Mouse (Mus musculus): ENCODE data around the gene 2010109A12Rik.

Gene 2010109A12Rik

GRCm38 (mm10) chr5:93206109-93207005 lies at the start of gene 2010109A12Rik, which contains the start of gene Ccni:
Gene 2010109A12Rik (plus strand): TSS chr5:93206518.
Gene Ccni (minus strand): TSS chr5:93206495.
- DNase-seq: peak; percentile 95

DNA sequence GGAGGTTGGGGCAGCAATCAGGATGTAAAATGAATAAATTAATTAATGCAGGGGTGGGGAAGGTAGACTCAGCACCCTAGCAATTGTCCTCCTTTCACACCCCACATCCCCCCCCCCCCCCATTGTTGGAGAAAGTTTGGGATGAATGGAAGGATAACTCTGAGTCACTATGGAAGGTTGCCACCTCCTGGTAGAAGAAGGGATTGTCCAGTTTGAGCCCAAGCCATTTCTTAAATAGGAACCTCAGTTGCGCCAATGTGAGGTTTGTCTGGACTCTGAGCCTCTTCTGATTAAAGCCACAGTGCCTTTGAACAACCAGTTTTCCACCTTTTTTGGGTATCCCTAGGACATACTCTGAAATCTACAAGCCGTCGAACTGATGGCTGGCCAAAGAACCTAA lies 42.8 kb upstream of the 2010109A12Rik start:
- DNase-seq: peak; percentile 41

GRCm38 (mm10) chr5:93167919-93168516 lies 38.3 kb upstream of the 2010109A12Rik start:
- no peak for DNase-seq

- DNase-seq: no peak
These were observed 37.7 kb upstream of the 2010109A12Rik start for GRCm38 (mm10) chr5:93168654-93169053.

GRCm38 (mm10) chr5:93171420-93171819 lies 34.9 kb upstream of the 2010109A12Rik start:
- DNase-seq: no peak

GRCm38 (mm10) chr5:93172536-93172935 lies 33.8 kb upstream of the 2010109A12Rik start:
- no peak for DNase-seq

DNA sequence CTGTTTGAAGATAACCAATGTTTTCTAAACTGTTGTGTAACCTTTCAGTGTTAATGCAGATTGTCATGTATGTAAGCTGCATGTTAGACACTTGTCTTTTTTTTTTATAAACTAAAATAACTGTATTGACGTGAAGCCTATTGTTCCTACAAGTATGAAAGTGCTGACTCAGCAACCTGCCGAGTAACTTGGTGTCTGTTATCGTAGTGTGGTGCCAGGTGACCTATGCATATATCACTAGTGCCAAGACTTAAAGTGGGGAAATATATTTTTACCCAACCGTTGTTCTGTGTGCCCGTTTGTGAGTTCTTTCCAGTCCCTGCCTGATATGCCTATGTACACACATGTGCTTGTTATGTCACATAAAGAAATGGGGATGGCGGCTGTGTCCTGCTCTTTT lies 31.6 kb upstream of the 2010109A12Rik start:
- no peak for DNase-seq

DNA sequence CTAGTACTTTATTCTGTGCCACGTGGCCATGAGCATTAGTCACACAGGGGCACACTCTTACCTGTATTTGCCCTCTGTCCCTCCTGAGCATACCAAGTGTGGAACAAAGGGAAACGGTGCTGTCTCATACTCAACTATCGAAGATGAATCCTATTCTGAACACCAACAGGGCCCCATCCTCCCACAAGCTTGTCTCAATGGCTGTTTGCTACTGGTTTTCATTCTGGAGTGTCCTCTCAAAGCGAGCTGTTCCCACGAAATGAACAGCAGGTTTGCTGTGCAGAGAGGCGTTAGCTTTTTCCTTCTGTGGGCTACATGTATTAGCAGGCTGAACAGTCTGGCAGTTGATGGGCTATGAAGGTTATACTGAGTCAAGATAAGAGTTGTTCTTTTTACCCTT lies 27.7 kb upstream of the 2010109A12Rik start:
- no peak for DNase-seq

GRCm38 (mm10) chr5:93180252-93180651 lies 26.1 kb upstream of the 2010109A12Rik start:
- no peak for DNase-seq

DNA sequence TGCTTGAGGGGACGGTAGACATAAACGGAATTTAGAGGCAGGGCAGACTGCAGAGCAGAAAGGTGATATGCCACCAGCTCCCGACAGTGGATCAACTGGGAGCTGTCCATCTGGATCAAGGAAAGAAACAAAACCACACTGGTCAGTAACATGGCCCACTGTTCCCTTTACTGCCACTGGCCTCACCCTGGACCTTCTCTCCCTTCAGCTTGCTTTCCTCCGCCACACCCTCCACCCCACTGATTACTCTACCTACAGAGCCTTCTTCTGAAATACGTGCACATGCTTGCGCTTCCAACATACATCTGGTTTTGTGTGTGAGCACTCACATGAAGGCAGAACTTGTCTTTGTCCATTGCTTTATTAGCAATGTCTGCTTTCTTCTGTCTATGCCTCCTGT lies 23.0 kb upstream of the 2010109A12Rik start:
- DNase-seq: no peak

DNA sequence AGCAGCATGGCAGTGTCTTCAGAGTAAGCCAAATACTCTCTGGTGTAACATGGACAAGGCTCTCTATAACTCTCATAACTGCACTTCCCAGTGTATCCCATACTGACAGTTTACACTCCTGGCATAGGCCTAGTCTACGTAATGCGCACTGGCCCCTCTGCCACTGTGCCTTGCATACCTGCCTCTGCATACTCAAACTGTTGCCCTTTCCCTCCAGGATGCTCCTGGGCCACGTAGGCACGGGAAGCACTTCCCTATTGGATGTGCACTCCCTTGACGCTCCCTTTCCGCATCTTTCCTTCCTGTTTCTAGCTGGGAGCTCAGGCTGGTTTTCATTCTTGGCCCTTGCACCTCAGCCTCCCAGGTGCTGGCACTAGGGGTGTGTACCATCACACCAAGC lies 21.8 kb upstream of the 2010109A12Rik start:
- DNase-seq: no peak

- no peak for DNase-seq
These were observed 16.7 kb upstream of the 2010109A12Rik start for GRCm38 (mm10) chr5:93189607-93190006.

DNA sequence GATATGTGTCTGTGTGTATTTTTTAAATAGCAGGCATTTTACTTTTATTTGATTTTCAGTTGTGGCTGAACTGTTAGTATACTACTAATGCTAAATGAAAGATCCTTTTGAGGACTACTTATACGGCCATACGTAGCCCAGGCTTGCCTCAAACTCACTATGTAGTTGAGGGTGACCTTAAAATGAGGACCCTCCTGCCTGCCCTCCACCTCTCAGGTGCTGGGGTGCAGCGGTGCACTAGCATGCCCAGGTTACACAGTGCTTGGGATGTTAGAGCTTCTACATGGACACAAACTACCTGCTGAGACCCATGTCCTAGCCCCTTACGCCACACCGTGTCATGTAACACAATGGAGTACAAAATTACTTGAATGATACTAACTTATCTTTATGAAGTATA lies 15.9 kb upstream of the 2010109A12Rik start:
- no peak for DNase-seq

GRCm38 (mm10) chr5:93198232-93198631 lies 8.1 kb upstream of the 2010109A12Rik start:
- DNase-seq: no peak

- DNase-seq: no peak
These were observed 5.1 kb upstream of the 2010109A12Rik start for GRCm38 (mm10) chr5:93201181-93201580.

GRCm38 (mm10) chr5:93205371-93206108 lies 778 bp upstream of the 2010109A12Rik start:
- peak; percentile 64 for DNase-seq

DNA sequence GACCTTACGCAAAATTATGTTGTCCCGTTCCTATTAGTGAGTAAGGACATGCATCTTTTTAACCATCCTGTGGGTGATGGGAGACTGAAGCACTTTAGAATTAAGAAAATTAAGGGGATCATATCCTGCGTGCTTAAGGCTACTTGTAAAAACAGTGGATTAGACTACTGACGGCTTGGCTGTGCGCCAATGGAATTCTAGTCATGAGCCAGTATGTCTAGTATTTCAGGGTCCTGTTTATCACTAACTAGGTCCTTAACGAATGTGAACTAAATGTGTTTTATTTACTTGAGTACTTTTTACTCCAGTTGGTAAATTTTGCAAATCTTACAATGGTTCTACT lies 659 bp downstream of the 2010109A12Rik start:
- peak; percentile 30 for DNase-seq

DNA sequence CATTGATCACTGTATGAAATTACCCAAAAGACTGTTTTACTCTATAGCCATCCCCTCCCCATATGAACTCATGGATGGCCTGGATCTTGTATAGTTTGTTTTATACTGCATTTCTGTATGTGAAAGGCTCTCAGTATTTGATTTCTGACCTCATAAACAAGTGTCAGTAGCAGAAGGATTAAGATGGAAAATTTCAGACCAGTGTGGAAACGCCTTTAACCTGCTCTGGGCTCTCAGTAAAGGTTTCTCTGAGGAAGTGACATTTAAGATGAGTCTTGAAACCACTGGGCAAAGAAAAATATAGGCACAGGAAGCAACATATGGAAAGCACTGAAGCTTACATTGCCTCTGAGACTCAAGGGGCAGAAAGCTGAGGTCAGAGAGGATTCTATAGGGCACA lies 1.2 kb downstream of the 2010109A12Rik start:
- DNase-seq: no peak

DNA sequence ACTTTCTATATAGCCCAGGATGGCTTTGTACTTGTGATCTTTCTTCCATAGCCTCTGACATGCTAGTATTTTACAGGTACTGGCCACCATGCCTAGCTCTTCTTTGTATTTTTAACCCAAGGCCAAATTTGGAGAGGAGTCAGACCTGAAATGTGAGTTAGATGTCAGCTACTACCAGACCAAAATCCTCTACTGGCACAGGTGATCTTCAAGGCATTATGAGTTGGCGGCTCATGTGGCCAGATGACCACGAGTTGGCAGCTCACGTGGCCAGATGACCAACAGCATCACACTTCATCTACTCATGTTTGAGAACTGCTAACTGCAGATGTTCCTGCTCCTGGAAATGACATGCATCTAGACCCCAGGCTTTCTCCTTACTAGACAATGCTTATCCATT lies 12.1 kb downstream of the 2010109A12Rik start:
- no peak for DNase-seq

- no peak for DNase-seq
These were observed 15.3 kb downstream of the 2010109A12Rik start for GRCm38 (mm10) chr5:93221661-93222060.

GRCm38 (mm10) chr5:93224549-93224948 lies 18.2 kb downstream of the 2010109A12Rik start:
- no peak for DNase-seq

- DNase-seq: no peak
These were observed 20.8 kb downstream of the 2010109A12Rik start for GRCm38 (mm10) chr5:93227157-93227556.

DNA sequence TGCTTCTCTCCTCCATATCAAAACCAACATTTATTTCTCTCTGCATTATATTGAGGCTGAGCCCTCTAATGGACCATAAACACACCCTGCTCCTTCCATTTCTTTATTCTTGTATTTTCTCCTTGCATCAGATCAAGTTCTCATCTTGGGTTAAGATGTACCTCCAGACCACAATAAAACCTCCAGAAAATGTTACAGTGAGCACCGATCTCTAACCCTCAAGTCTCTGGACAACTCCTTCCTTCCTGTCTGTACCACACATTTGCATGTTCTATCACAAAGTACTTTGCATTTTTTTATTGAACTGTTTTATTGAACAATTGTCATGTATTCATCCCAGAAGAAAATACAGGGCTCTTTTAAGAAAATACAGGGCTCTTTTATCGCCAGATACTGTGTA lies 23.2 kb downstream of the 2010109A12Rik start:
- DNase-seq: no peak

DNA sequence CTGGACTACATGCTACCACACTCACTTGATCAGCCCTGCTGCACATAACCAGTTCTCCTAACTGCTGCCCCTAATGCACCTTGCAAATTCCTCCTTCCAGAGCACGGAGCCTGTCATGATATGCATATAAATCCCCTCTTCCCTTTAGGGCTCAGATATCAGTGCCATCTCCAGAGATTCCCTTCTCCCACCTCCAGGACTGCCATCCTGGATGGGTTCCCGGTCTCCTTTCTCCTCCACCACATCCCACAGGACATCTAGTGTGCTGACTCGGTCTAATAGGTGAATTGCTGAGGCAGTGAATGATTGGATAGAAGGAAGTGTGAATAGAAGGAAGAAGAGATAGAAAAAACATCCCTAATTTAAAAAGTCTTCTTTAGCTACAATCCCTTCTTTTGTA lies 25.4 kb downstream of the 2010109A12Rik start:
- no peak for DNase-seq

Measured in right cerebral cortex, adult 18-20 months (tissue).